Mouse (Mus musculus): ENCODE results near the gene Cyp26a1.

DNA sequence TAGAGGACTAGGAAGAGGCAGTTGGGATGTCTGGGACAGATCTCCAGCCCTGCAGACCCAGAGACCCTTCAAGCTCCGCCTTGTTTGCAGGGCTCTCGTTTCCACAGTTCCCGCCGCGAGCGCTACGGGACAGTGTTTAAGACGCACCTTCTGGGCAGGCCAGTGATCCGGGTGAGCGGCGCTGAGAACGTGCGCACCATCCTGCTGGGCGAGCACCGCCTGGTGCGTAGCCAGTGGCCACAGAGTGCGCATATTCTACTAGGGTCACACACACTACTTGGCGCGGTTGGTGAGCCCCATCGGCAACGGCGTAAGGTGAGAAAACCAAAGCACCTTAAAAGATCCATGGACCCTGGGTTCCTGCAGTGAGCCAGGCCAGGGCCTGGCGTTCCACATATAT lies 11.3 kb upstream of the Cyp26a1 start:
- TF ChIP-seq EP300 (IDR thresholded peaks at IDR 0.05; ENCODE audit: low read depth) (no peak), CTCF (IDR thresholded peaks at IDR 0.05; ENCODE audit: low read depth) (no peak)
